Mouse (Mus musculus) small intestine, adult 2 months (tissue): ENCODE results near the gene Piezo1.
A peak's percentile ranks its signal among the peaks of the same experiment; 100 is the strongest.

Experiments used
- CTCF ChIP-seq: fragments of 200-500 bp; IDR thresholded peaks from 2 replicates; pipeline ENCODE4 v1.5.1; 2012; ENCODE audit warnings: low read depth, mild to moderate bottlenecking, control low read depth, inconsistent platforms, low read length, moderate library complexity, mixed read lengths; ENCODE audit not compliant: insufficient replicate concordance, insufficient read length; ENCODE audit errors: extremely low read depth
- POLR2A ChIP-seq: fragments of 200-500 bp; IDR thresholded peaks from 2 replicates; pipeline ENCODE4 v1.6.1; 2012; ENCODE audit warnings: low read depth, mild to moderate bottlenecking, control low read depth, inconsistent platforms, low read length, moderate library complexity

- TF ChIP-seq CTCF (0 out of 2 replicates have a peak, but pooled peaks have one; percentile 15), POLR2A (peak; percentile 56)
Observed at GRCm38 (mm10) chr8:122567361-122568108, 16.4 kb upstream of the Piezo1 start, which contains the start of gene Cdt1.
